Mouse (Mus musculus) midbrain, embryonic 13.5 days (tissue): ENCODE measurements at regions not wholly inside any gene's neighbourhood (a gene's known extent, or its start where the extent isn't known, plus 50 kb on each side); places are given as distances from the start of the nearest gene placed in this dataset.

ENCODE experiments used
- ATAC-seq: fragments of 200-750 bp; cut with Nextera tagmentation; 2 replicates; pipeline ENCODE4 v1.8.0; 2017; ENCODE audit warnings: mild to moderate bottlenecking, moderate TSS enrichment, moderate library complexity
- H3K27ac ChIP-seq: fragments of 300-500 bp; sonication (generic); 2 replicates; pipeline ENCODE4 v1.5.1; 2015; ENCODE audit warnings: inconsistent platforms, mild to moderate bottlenecking, moderate library complexity
- H3K27me3 ChIP-seq: fragments of 300-500 bp; sonication (generic); 2 replicates; pipeline ENCODE4 v1.6.1; 2015; ENCODE audit warnings: mild to moderate bottlenecking, inconsistent platforms
- H3K36me3 ChIP-seq: fragments of 300-500 bp; sonication (generic); 2 replicates; pipeline ENCODE4 v1.6.1; 2015; ENCODE audit warnings: mild to moderate bottlenecking, inconsistent platforms
- H3K4me1 ChIP-seq: fragments of 300-500 bp; sonication (generic); replicated peaks from 2 replicates; pipeline ENCODE4 v1.6.1; 2015; ENCODE audit warnings: inconsistent platforms
- H3K4me2 ChIP-seq: fragments of 300-500 bp; sonication (generic); replicated peaks from 2 replicates; pipeline ENCODE4 v1.6.1; 2015; ENCODE audit warnings: moderate library complexity, mild to moderate bottlenecking, inconsistent platforms
- H3K4me3 ChIP-seq: fragments of 300-500 bp; sonication (generic); replicated peaks from 2 replicates; pipeline ENCODE4 v1.5.1; 2015; ENCODE audit warnings: mild to moderate bottlenecking, inconsistent platforms
- H3K9ac ChIP-seq: fragments of 300-500 bp; sonication (generic); replicated peaks from 2 replicates; pipeline ENCODE4 v1.6.1; 2015; ENCODE audit warnings: mild to moderate bottlenecking, inconsistent platforms
- H3K9me3 ChIP-seq: fragments of 300-500 bp; sonication (generic); 2 replicates; pipeline ENCODE4 v1.6.1; 2016; ENCODE audit warnings: mild to moderate bottlenecking, inconsistent platforms
- WGBS: fragments of 180-500 bp; shearing (Covaris S2); methylation state at CpG from one replicate; pipeline ENCODE4 v1.1.7; 2015; 5-methylcytosine and 5-hydroxymethylcytosine counted together

- Histone ChIP-seq H3K27me3 (no peaks in the 10 kb centered on the region), H3K9ac (no peak overlapping the region), H3K27ac (no peak overlapping the region), H3K4me1 (no peaks in the 10 kb centered on the region), H3K36me3 (no peaks in the 10 kb centered on the region), H3K4me2 (no peak overlapping the region), H3K9me3 (no peaks in the 10 kb centered on the region), H3K4me3 (no peak overlapping the region)
- ATAC-seq = no peak
Measured at GRCm38 (mm10) chr2:95830608-95831007, 487.4 kb upstream of the Lrrc4c start.

- H3K27ac ChIP-seq = no peak overlapping the region
- 0 out of 2 replicates have a peak, but pooled peaks have one; percentile 43 for ATAC-seq
- no peak overlapping the region for H3K4me2 ChIP-seq
- H3K36me3 ChIP-seq = no peaks in the 10 kb centered on the region
- no peaks in the 10 kb centered on the region for H3K27me3 ChIP-seq
- WGBS = 74% methylated on average over 2 of the region's 2 CpGs
- H3K4me3 ChIP-seq = no peak overlapping the region
- H3K9me3 ChIP-seq = no peaks in the 10 kb centered on the region
- H3K4me1 ChIP-seq = no peaks in the 10 kb centered on the region
- H3K9ac ChIP-seq = no peak overlapping the region
Measured at GRCm38 (mm10) chr2:95833505-95833904, 484.5 kb upstream of the Lrrc4c start.

DNA sequence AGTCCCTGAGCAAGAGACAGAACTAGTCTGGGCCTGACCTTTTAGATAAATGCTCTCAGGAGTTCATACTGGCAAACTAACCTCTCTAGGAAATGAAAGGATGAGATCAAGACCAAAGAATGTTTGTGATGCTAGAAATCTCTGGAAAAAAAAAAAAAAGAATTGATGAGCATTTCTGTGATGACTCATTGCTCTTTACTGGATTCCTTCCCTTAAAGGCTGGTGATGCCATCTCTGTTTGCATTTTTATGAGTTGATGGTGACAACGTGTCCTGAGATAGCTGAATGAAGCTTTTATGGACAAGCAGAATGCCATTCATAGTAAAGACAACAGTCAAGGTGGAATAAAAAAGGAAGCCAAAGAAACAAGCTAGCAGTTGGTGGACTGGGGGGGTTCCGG, 478.4 kb upstream of the Lrrc4c start:
- H3K36me3 ChIP-seq = no peaks in the 10 kb centered on the region
- no peak for ATAC-seq

More for the DNA sequence above, 478.4 kb upstream of the Lrrc4c start:
- no peak overlapping the region for H3K4me3 ChIP-seq
- no peaks in the 10 kb centered on the region for H3K27me3 ChIP-seq
- no peak overlapping the region for H3K4me2 ChIP-seq
- no peak overlapping the region for H3K9ac ChIP-seq
- H3K27ac ChIP-seq = no peak overlapping the region
- H3K4me1 ChIP-seq = no peaks in the 10 kb centered on the region
- 82% methylated on average over 2 of the region's 2 CpGs for WGBS
- H3K9me3 ChIP-seq = no peaks in the 10 kb centered on the region
